Mouse (Mus musculus): ENCODE measurements around the gene Hoxd9.

DNA sequence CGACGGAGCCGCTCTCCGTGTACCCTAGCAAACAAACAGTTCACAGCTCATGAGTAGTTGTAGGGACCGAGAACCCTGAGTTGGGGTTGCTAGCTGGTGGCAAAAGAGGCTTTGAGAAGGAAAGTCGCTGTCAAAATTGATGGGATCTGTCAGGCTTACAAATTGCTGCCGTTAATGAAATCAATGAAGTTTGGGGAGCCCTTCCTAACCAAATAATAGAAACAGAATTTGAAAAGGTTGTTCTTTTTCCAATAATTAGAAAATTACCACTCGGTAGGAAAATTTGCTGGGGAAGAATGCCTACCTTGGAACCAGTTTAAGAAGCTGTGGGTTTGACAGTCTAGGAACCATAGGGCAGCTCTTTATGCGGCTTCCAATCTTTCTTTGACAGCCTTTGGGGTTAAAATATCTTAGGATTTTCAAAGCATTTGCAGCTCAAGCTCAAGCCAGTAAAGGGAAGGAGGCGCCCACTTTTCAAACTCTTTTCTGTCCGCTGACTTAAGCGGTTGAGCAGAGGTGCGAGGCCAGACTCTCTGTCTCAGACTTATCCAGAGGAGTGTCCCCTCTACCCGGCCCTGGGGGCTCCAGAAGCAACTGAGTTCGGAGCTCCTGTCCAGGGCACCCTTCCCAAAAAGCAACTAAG is 39.4 kb upstream of the Hoxd9 start:
- TF ChIP-seq POLR2A (IDR thresholded peaks at IDR 0.05; ENCODE audit: low read depth, low read length) (no peak), CTCF (IDR thresholded peaks at IDR 0.05; ENCODE audit: borderline replicate concordance, insufficient read depth, low read length) (no peak)

Measured in embryonic fibroblast, embryonic 13.5 days (primary cell).